Mouse (Mus musculus) embryonic fibroblast, embryonic 13.5 days (primary cell): ENCODE measurements around the gene Pan3. TPM values are rescaled to one million over a fixed set of nuclear protein-coding genes. Genes with fewer than 3 reads are reported as not detected.

Source experiments
- H3K27ac ChIP-seq: 2 replicates; pipeline ENCODE4 v1.5.1; 2012; ENCODE audit warnings: low read length, control low read depth, inconsistent platforms; ENCODE audit not compliant: insufficient read depth
- H3K4me1 ChIP-seq: 2 replicates; pipeline ENCODE4 v1.6.1; 2011; ENCODE audit warnings: low read length; ENCODE audit not compliant: control insufficient read depth, insufficient read depth
- H3K4me3 ChIP-seq: 2 replicates; pipeline ENCODE4 v1.5.1; 2011; ENCODE audit warnings: mild to moderate bottlenecking, control low read depth, low read length; ENCODE audit not compliant: insufficient read depth
- CTCF ChIP-seq: IDR thresholded peaks from 2 replicates; pipeline ENCODE4 v1.5.1; 2011; ENCODE audit warnings: mild to moderate bottlenecking, control low read depth, low read length, moderate library complexity, borderline replicate concordance; ENCODE audit not compliant: insufficient read depth
- POLR2A ChIP-seq: IDR thresholded peaks from 2 replicates; pipeline ENCODE4 v1.6.1; 2011; ENCODE audit warnings: low read depth, mild to moderate bottlenecking, control low read depth, low read length, moderate library complexity
- polyA plus RNA-seq: library from polyadenylated mRNA; stranded (reverse); fragments of >200 nt; gene quantifications from 2 replicates; pipeline ENCODE4 v1.2.4, GENCODE M21; 2011; ENCODE audit warnings: low read depth; ENCODE audit not compliant: missing spikeins, insufficient read length

Pan3 gene
- polyA plus RNA-seq, 1 experiment, result 105 TPM

GRCm38 (mm10) chr5:147401024-147401423 lies 28.9 kb upstream of the Pan3 start:
- Histone ChIP-seq H3K4me3 (no peak overlapping the region), H3K27ac (no peak overlapping the region), H3K4me1 (no peaks in the 10 kb centered on the region; the same call in 1 of the 2 replicates)
- TF ChIP-seq CTCF (no peak), POLR2A (no peak)

- no peak for TF ChIP-seq POLR2A
- no peak for TF ChIP-seq CTCF
- H3K4me1 ChIP-seq, result no peaks in the 10 kb centered on the region; the same call in 1 of the 2 replicates
- H3K4me3 ChIP-seq, result no peak overlapping the region
Measured at GRCm38 (mm10) chr5:147402505-147402904, 27.5 kb upstream of the Pan3 start.

GRCm38 (mm10) chr5:147406135-147406534 lies 23.8 kb upstream of the Pan3 start:
- Histone ChIP-seq H3K27ac (no peak overlapping the region), H3K4me3 (no peak overlapping the region), H3K4me1 (no peaks in the 10 kb centered on the region; the same call in 1 of the 2 replicates)
- no peak for TF ChIP-seq CTCF
- TF ChIP-seq POLR2A, result no peak

More at GRCm38 (mm10) chr5:147402505-147402904, 27.5 kb upstream of the Pan3 start:
- H3K27ac ChIP-seq, result no peak overlapping the region

GRCm38 (mm10) chr5:147408731-147409130 lies 21.2 kb upstream of the Pan3 start:
- no peaks in the 10 kb centered on the region for H3K4me1 ChIP-seq
- H3K4me3 ChIP-seq, result no peak overlapping the region
- H3K27ac ChIP-seq, result no peak overlapping the region
- TF ChIP-seq POLR2A, result no peak
- TF ChIP-seq CTCF, result no peak

- Histone ChIP-seq H3K27ac (no peak overlapping the region), H3K4me3 (no peak overlapping the region), H3K4me1 (no peaks in the 10 kb centered on the region)
- TF ChIP-seq CTCF, result no peak
- no peak for TF ChIP-seq POLR2A
Measured at GRCm38 (mm10) chr5:147410585-147410984, 19.4 kb upstream of the Pan3 start.

GRCm38 (mm10) chr5:147417986-147418385 lies 12.0 kb upstream of the Pan3 start:
- H3K4me1 ChIP-seq, result no peaks in the 10 kb centered on the region
- no peak overlapping the region for H3K4me3 ChIP-seq
- no peak overlapping the region for H3K27ac ChIP-seq
- TF ChIP-seq POLR2A (no peak), CTCF (no peak)

- no peaks in the 10 kb centered on the region for H3K4me1 ChIP-seq
- TF ChIP-seq POLR2A, result no peak
- TF ChIP-seq CTCF, result peak; percentile 61; the same call in 1 of the 2 replicates
- H3K4me3 ChIP-seq, result no peak overlapping the region
- H3K27ac ChIP-seq, result no peak overlapping the region
Measured at GRCm38 (mm10) chr5:147418394-147419121, 11.4 kb upstream of the Pan3 start.

- TF ChIP-seq CTCF (no peak), POLR2A (no peak)
Measured at GRCm38 (mm10) chr5:147423612-147424011, 6.3 kb upstream of the Pan3 start.

GRCm38 (mm10) chr5:147426048-147426805 lies 3.7 kb upstream of the Pan3 start:
- H3K4me3 ChIP-seq, result no peak overlapping the region
- H3K27ac ChIP-seq, result no peak overlapping the region
- TF ChIP-seq POLR2A (no peak), CTCF (no peak)
- no peaks in the 10 kb centered on the region for H3K4me1 ChIP-seq

More at GRCm38 (mm10) chr5:147423612-147424011, 6.3 kb upstream of the Pan3 start:
- Histone ChIP-seq H3K27ac (no peak overlapping the region), H3K4me1 (no peaks in the 10 kb centered on the region), H3K4me3 (no peak overlapping the region)

- peak overlapping the region; percentile 71 for H3K27ac ChIP-seq
- TF ChIP-seq CTCF, result no peak
- no peak for TF ChIP-seq POLR2A
- peaks cover 11% of the 10 kb centered on the region; the same call in 1 of the 2 replicates for H3K4me1 ChIP-seq
- H3K4me3 ChIP-seq, result peak overlapping the region; percentile 91
Measured at GRCm38 (mm10) chr5:147430361-147430935, 487 bp downstream of the Pan3 start.
